Mouse (Mus musculus): Measurements from ENCODE around the gene B4galt2.

B4galt2 gene

DNA sequence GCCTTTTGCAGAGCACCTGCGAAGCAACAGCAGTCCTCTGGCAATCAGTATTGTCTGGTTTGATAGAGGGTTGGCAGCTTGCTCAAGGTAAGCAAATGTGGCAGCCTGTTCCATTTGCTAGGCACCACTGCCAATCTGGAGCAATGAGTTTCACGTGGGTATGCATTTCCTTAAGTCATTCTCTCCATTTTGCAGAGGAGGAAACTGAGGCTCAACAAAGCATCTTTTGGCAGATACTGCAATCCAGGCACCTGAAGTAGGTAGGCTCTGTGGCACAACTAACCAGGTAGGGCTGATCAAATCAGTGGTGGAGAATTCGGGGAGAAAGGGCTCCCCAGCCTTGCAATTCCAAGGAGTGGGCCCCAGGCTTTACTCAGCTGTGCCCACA is 48.8 kb downstream of the B4galt2 start, which contains the start of gene Slc6a9:
Gene Slc6a9 (plus strand): TSS at position 50 of the 388 bp plus-strand sequence.
- no peak for DNase-seq

DNA sequence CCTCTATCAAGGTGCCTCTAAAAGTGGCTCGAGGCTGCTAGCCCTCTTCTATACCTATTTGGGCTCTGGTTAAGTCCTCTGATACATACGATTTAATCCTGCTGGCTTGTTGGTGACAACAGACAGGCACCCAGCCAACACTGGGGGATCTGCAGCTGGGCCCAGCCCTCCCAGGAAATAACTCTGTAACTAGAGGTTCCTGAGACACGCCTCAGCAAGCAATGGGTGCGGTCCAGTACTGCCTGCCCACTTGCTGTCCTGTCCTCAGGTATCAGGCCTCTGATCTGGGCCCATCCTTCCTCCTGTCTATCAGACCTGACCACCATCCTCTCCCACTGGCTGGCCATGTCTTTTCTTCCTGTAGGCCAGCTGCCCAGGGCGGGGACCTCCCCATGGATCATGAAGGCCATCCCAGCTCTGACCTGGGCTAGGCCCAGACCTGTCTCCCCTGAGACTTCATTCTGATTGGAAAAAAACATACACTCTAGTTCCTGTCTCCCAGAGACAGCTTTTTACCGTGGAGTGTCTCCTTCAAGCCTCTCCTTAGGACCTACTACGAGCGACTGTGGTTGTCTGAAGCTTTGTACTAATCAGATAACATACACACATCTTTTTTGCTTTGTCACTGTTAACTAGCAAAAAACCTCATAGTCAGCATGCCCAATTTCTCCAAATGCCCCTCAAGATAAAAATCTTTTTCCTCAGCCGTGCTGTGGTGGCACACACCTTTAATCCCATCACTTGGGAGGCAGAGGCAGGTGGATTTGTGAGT is 51.2 kb downstream of the B4galt2 start:
- DNase-seq, result no peak

DNA sequence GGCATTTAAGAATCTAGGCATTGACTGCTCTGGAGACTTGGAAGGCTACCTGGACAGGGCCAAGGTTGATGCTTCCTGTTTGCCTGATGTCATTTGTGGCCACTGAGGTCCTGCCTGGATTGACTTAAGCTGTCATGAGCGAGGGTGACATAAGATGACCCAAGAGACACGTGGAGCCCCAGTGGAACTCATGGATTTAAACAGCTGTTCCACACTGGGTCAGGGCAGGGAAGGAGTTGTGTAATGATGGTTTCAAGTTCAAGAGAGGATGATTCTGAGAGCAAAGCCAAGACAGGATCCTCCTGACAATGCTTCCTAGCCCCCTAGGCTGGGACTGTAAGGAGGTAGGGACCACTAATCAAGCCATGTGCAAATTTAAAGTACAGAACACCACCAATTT is 51.8 kb downstream of the B4galt2 start:
- DNase-seq, result no peak

DNA sequence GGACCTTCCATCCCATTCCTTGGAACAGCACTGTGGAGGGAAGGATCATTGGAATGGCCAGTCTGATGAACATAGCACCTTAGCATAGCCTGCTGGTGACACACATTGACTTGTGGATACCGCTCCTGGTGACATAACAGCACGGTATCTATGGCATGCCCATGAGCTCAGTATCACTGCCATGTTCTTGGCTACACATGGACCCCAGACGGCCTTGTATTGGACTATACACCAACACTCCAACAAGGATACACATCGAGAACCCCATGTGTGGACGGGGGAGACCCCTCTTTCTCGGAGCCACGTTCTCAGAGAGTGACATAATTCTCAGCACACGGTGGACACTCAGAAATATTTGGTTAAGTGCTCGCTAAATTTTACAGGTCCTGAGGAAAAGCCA is 52.5 kb downstream of the B4galt2 start:
- DNase-seq, result no peak

DNA sequence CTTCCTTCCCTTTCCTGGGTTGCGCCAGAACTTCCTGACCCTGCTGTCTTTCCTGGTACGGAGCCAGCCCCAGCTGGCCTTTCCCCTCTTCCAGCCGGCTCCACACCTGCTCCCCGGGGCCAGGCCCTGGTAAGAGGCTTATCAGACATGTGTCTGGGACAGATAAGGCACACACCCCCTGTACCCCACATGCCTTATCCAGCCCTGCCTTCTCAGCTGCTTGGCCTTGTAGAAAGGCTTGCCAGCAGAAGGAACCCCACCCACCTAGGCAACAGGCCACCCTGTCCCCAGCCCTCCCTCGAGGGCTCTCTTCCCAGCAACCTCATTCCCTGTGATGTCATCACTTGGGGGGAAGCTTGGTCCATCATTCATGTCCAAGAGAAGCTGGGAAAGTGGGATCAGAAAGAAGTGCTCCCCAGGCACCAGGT is 53.1 kb downstream of the B4galt2 start:
- DNase-seq, result no peak

DNA sequence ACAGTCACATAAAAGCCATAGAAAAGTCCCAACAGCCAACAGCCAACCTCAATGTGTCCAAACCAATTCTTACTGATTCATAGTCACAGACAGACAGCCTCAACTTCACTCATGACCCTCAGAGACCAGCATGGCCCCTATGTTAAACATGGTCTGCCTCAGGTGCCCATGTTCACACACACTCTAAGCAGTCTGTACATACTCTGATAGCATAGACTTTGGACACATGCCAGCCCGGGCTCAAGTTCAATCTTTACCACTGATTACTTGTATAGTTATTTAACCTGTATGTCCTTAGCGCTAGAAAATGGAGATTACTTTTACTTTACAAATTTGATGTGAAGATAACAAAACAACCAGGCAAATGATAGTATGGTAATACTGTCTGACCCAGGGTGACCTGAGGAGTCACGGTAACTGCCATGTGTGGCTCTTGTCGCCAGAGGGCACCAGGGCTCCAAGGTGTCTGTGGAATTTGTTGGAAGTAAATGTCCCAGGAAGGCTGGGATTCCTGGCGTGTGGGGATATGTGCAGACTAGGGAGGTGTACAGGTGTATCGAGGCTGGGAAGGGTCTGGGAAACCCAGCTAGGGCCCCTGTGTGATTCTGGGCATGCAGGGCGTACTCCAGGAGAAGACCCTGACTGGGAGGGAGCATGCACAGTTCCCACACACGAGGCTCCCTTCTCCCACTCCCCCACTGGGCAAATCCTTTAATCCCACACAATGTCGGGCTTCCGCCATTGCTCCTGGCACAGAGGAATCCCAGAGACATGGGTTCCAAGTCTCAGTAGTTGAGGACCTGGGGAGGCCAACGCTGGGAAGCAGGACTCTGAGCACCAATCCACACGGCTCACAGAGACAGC is 53.8 kb downstream of the B4galt2 start:
- DNase-seq, result peak; percentile 81 to 84

DNA sequence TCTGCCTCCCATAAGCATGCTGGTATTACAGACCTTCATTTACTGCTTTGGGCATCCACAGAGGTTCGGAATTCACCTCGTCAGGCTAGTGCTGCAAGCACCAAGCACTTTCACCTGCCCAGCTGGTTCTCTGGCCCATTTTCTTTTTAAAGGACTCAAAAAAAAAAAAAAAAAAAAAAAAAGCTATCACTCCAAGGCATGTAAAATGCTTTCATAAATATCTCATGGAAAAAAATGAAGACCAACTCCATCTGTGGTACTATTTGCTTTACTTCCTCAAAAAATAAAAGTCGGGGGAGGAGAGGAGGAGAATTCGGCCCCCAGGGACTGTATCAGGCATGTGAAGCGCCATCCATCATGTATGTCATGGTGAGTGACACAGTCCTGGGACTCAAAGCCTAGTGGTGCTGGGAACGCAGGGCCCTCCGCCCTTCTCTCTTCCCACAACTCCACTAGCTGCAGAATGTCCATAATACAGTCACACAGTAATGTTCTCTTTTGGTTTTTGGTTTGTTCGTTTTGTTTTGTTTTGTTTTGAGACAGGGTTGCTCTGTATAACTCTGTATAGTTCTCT is 54.6 kb downstream of the B4galt2 start:
- no peak for DNase-seq

Measured in cerebellum, postnatal 36 days (tissue).